Comparison of ENCODE assay signal across 8 mouse cellular contexts in the genomic region with DNA sequence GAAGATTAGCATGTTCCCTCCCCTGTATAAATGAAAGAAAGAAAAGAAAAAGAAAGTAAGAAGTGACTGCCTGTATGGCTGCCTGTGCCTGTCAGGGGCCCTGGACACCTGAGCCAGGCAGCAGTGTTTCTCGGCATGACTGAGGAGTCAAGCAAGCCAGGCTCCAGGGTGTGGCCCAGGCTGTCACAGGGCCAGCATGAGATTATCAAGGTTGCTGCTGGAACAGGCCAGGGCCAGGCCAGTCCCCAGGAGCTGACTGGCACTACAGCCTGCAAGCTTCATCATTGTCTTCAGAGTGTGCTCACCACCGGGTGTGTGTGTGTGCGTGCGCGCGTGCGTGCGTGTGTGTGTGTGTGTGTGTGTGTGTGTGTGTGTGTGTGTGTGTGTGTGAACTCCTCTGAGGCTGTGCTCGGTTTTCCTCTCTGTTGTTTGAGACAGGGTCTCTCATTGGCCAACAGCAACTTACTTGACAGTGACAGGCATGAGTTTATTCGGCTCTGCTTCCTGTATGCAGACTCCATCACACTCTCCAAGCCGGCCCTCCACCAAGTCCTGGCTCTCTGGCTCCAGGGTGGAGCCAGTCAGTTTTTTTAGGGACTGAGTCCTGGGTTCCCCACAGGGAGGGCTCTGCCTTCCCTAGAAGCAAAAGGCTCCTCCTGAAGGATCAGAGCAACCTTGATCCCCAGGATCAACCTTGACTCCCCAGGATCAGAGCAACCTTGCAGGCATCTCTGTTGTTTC. TPM values are rescaled to one million over a fixed set of nuclear protein-coding genes. Genes with fewer than 3 reads are reported as not detected.
DNase-seq lines count a peak whose midpoint lies in the region; ATAC-seq lines count a peak whose summit lies in the region.

No protein-coding gene starts in this region.

- no peak overlapping the region for H3K4me3 ChIP-seq in limb, embryonic 12.5 days (replicated peaks)

- no peak overlapping the region for H3K9ac ChIP-seq in limb, embryonic 12.5 days (replicated peaks)

- ATAC-seq in limb, embryonic 12.5 days (ENCODE audit: insufficient number of reproducible peaks, insufficient read depth, low FRiP score, low TSS enrichment, low read depth) = no peak
- ATAC-seq in inflammation-experienced regulatory T-cells, adult 6 months = no peak

- H3K9me3 ChIP-seq in limb, embryonic 12.5 days = no peaks in the 10 kb centered on the region

- H3K4me1 ChIP-seq in limb, embryonic 12.5 days (replicated peaks) = peaks cover 48% of the 10 kb centered on the region

- WGBS in limb, embryonic 12.5 days = 60% methylated on average over 11 of the region's 11 CpGs

- H3K36me3 ChIP-seq in limb, embryonic 12.5 days = peaks cover 13% of the 10 kb centered on the region

- no peaks in the 10 kb centered on the region for H3K27me3 ChIP-seq in limb, embryonic 12.5 days

- peak overlapping the region; percentile 64 for H3K27ac ChIP-seq in limb, embryonic 12.5 days

- no peak overlapping the region for H3K4me2 ChIP-seq in limb, embryonic 12.5 days

- DNase-seq in adrenal gland, adult (ENCODE audit: inconsistent age in 2 of 2, low spot score in 1 of 2) = peak; percentile 82 to 87
- no peak for DNase-seq in adrenal gland, postnatal 4 days (ENCODE audit: low spot score in 2 of 2)
- DNase-seq in urinary bladder, postnatal 14 days (ENCODE audit: low spot score) = peak; percentile 52
- no peak for DNase-seq in urinary bladder, postnatal 25 days (ENCODE audit: low spot score)
- no peak for DNase-seq in natural killer cell, adult 2 months (ENCODE audit: low spot score in 2 of 2)
- DNase-seq in kidney, adult 11 months = no peak

RNA-seq across cellular contexts. Expression of a gene that starts 18.8 kb away (rescaled TPM):
- 10 to 100 TPM; 22.2 to 24.6 TPM for total RNA-seq in adrenal gland, postnatal 4 days (2021)
- 8.8 and 9.2 TPM in 2 replicates for polyA plus RNA-seq in limb, embryonic 12.5 days (2016; fragmentation: Nextera tagmentation; extraction: Ambion mirVana)
- polyA plus RNA-seq in inflammation-experienced regulatory T-cells, adult 6 months (2017; shearing (Covaris generic)) = 10 to 100 TPM; 16.8 to 19.4 (median 19.1) TPM

RNA-seq across cellular contexts. Expression of a gene that starts 43.7 kb away (rescaled TPM):
- total RNA-seq in adrenal gland, postnatal 4 days (2021) = 10 to 100 TPM; 28.7 to 28.9 TPM
- 6.4 and 7.0 TPM in 2 replicates for polyA plus RNA-seq in limb, embryonic 12.5 days (2016; fragmentation: Nextera tagmentation; extraction: Ambion mirVana)
- polyA plus RNA-seq in inflammation-experienced regulatory T-cells, adult 6 months (2017; shearing (Covaris generic)) = 10 to 100 TPM in 1 of 3 experiments, 1 to 10 TPM in 2; 6.3 to 10.1 (median 8.5) TPM

Comparison
In these comparisons a context has a peak if more than half of its experiments do, and no peak if none do; other contexts are left out.
1. DNase-seq: peak in adrenal gland, adult (2 of 2) and urinary bladder, postnatal 14 days (single experiment); none in adrenal gland, postnatal 4 days (0 of 2), urinary bladder, postnatal 25 days (single experiment), natural killer cell, adult 2 months (0 of 2) and kidney, adult 11 months (single experiment).